Mouse (Mus musculus) lung, postnatal 14 days (tissue): Measurements from ENCODE around the gene Men1.
A peak's percentile ranks its signal among the peaks of the same experiment; 100 is the strongest.

ENCODE experiments used
- DNase-seq: peaks from one replicate; pipeline ENCODE4 v3.0.0; 2021

Gene Men1

DNA sequence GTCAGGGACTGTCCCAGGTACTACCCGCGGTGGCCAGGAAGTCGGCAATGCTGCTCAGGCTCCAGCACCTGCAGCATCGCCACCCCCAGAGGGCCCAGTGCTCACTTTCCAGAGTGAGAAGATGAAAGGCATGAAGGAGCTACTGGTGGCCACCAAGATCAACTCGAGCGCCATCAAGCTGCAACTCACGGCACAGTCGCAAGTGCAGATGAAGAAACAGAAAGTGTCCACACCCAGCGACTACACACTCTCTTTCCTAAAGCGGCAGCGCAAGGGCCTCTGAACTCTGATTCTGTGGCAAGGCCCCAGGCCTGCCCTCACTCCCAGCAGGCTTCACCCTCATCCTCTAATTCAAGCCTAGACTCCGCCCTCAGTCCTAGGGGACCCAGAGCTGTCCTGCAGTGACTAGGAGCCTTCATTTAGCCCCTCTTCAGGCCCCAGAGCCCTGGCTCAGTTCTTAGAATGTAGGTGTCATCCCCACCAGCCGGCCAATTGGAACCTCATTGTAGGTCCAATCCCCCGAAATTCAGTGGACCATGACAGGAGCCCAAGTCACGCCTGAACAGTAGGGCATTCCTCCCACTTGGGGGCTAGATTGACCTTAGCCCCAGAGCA is 5.2 kb downstream of the Men1 start:
- DNase-seq, result peak; percentile 59

DNA sequence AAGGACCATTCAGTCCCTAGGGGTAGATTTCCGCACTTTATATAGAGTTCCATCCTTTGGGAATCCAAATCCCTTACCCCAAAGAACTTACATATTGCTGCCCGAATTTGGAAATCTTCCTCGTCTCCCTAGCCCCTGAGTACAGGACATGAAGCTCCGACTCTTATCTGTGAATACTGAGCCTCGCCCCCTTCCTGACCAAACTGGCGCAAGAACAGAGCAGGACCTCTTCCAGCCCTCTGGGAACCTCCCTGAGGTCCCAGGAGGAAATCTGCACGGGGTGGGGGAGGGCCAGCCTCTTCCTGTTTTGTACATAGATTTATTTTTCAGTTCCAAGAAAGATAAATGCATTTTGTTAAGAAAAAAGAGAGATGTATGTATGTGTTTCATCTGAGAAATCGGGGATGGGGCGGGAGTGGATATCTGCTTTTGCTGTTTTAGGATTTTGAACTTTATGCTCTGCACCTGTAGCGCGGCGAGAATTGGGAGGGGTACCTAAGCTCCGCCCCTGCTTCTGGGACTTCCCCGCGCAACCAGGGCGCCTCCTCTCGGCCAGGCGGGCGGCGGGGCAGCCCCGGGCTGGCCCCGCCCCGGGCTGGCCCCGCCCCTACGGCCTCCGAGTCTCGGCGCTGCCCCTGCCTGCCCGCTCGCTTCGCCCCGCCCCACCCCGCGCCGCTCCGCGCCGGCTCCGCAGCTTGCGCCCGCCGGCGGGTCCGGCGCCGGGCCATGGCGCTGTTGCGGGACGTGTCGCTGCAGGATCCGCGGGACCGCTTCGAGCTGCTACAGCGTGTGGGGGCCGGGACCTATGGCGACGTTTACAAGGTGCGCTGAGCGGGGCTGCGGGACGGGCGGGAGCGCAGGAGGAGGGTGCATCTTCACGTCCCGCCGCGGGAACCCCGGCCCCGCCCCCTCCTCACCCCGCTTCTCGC is 6.0 kb downstream of the Men1 start, which contains the start of gene Map4k2:
Map4k2 (plus strand) TSS at position 612 of the 929 bp plus-strand sequence.
- DNase-seq, result peak; percentile 91

GRCm38 (mm10) chr19:6341453-6342077 is 6.8 kb downstream of the Men1 start:
- no peak for DNase-seq

- no peak for DNase-seq
Observed at GRCm38 (mm10) chr19:6342276-6342933, 7.6 kb downstream of the Men1 start.

GRCm38 (mm10) chr19:6343066-6343925 is 8.5 kb downstream of the Men1 start:
- DNase-seq, result no peak

DNA sequence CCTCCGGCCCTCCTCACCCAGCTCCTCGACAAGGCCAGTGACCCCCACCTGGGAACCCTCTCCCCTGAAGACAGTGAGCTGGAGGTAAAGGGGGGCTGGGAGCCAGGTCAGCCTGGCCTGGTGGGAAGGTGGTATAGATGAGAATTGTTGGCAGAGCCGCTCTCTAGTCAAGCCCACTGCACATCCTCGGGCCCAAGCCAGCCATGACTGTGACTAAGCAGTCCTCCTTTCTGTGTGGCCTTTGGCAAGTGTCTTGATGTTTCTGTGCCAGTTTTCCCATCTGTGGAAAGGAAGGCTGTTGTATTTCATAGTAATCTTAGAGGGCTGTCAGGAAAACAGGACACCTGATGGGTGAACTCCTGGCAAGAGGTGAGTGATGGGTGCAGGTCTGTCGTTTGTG is 9.2 kb downstream of the Men1 start:
- no peak for DNase-seq

DNA sequence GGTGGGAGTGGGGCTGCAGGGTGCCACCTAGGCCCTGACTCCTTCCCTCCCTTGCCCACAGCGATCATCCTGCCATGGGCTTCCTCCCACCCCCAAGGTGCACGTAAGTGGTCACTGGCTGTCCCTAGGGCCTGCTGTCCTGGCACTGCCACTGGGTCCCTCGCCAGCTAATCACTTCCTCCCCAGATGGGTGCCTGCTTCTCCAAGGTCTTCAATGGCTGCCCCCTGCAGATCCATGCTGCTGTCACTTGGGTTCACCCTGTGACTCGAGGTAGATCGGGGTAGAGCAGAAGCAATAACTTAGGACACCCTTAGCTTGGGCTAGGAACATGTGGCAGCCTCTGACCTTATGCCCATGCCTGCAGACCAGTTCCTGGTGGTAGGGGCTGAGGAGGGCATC is 11.2 kb downstream of the Men1 start:
- DNase-seq, result no peak

DNA sequence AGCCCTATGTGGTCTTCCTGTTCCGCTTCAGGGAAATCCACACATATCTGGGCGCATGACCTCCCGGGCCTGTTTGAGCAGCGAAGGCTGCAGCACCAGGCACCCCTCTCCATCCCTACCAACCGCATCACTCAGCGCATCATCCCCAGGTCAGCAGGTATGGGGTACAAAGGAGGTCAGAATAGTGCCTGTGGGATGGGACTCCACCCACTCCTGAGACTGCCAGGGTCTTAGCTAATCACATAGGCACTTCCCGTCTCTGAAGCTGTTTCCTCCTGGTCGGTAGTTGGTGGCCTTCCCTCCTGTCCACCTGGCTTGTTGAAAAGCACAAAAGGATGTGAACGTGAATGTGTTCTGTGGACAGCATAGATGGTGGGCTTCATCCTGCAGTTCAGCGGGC is 11.9 kb downstream of the Men1 start:
- DNase-seq, result no peak

DNA sequence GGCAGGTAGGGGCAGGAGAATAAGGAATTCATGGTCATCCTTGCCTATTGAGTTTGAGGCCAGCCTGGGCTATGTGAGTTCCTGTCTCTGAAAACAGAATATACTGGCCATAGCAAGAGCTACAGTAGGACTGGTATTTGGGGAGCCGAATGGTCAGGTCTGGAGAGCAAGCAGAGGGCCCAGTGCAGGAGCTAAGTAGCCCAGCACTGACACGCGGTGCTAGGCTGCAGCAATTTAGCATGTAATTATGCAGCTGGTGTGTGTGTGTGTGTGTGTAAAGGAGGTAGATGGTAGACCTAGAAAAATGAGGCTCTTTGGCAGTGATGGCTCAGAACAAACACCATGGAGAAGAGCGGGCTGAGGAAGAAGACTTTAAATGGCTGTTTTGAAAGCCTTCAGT is 12.8 kb downstream of the Men1 start:
- no peak for DNase-seq

DNA sequence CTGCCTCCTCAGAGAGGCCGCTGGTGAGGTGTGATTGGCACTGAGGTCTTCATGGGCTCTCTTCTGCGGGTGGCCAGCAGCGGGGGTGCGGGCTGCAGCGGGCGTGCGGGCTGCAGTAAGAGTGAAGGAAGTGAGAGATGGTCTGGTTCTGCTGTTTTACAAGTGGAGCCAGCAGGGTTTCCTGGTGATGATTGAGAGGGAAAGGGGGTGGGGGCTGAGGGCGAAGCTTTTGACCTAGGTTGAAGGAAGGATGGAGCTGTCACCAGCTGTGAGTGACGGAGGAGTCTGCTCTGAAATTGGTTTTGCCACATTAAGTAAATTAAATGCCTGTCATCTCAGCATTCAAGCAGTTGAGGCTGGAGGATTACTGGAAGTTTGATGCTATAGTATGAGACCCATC is 13.9 kb downstream of the Men1 start:
- DNase-seq, result no peak

- DNase-seq, result no peak
Observed at GRCm38 (mm10) chr19:6349215-6349983, 14.6 kb downstream of the Men1 start.

- no peak for DNase-seq
Observed at GRCm38 (mm10) chr19:6351431-6352106, 16.8 kb downstream of the Men1 start.

DNA sequence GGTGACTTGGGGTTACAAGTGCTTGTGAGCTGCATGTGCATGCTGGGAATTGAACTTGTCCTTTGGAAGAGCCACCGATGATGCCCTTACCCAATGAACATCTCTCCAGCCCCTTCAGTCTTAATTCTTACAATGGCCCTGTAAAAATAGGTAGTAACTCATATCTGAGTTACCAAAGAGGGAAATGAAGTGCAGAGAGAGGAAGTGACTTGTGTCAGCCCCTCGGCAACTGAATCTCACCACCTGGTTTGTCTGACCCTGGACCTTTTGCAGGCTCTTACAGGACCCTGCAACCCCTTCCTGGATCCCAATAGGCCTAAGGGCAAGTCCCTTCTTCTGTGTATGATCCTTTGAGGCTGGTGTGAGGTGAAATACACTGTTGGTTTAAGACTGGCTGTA is 17.3 kb downstream of the Men1 start:
- no peak for DNase-seq

DNA sequence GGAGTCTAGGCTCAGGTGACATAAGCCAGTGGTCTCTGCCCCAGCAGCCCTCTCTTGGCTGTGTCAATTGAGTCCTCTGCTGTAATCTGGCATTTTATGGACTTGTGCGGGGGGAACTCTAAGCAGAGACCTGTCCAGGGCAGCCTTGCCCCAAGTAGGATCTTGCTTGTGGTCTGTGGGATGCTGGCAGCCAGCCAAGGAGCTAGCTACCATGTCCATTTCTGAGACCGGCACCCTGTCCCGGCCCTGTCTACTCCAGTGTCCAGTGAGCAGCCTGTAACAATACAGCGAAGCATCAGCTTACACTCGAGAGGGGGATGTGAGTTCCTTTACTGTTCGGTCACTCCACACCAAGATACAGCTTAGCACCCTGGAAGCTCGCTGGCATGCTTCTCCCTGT is 19.3 kb downstream of the Men1 start:
- no peak for DNase-seq

DNA sequence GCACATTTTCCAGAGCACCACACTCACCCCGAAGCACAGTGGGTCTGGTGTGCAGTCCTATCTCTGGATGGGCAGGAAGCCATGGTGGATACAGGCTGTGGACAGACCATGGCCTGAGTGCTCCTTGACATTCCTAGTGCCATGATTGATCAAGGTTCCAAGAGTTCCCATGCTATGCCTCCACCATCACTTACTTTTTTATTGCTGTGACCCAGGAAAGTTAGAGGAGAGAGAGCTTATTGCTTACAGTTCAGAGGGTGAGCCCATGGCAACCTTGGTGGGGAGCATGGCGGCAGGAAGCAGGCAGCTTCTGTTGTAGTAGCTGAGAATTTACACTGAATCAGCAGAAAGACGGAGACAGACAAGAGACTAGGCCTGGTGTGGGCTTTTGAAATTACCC is 26.5 kb downstream of the Men1 start:
- no peak for DNase-seq

- DNase-seq, result no peak
Observed at GRCm38 (mm10) chr19:6363091-6363410, 28.3 kb downstream of the Men1 start.

- DNase-seq, result peak; percentile 100
Observed at GRCm38 (mm10) chr19:6363411-6364240, 28.8 kb downstream of the Men1 start, which contains the start of gene Sf1. Gene Sf1 (plus strand): TSS chr19:6363690.

DNA sequence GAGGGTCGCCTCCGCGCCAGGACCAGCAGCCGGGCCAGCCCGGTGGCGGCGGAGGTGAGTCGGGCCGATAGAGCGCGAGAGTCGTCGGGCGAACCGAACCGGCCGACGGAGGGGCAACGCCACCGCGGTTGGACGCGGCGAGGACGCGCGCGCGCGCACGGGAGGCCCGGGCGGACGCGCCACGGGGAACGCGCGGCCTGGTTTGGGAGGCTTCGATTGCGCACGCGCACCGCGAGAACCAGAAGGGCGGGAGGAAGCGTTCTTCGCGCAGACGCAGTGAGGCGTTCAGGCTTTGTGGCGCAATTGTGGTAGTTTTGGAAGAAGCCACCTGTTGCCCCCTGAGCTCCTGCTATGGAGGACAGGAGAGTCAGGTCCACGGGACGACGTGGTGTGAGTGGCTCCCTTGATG is 29.5 kb downstream of the Men1 start:
- peak; percentile 94 for DNase-seq

DNA sequence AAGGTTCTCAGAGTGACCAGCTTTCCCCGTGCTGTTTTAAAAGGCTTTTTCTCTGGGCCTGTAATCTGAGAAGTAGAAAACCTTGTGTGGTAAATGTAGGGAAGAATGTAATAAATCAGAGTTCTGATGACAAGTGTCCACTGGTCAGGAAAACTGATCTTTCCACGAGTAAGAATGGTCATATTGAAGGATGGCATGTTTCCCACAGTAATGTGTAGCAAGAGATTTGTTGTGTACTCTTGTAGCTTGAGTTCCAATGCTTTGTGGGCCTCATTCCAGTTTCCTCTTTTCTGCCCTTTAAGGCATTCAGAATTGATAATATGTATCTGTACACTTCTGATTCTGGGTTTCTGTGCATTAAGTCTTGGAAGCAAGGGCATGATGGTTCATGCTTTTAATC is 30.1 kb downstream of the Men1 start:
- no peak for DNase-seq

GRCm38 (mm10) chr19:6370175-6370574 is 35.4 kb downstream of the Men1 start:
- no peak for DNase-seq
